Mouse (Mus musculus) adrenal gland, adult (tissue): ENCODE data around the gene Sart1.
"Not testable (repeated sequence)": the region's sequence is repeated elsewhere in the genome, so short reads cannot be mapped to it uniquely, and the experiment has no call there.

Experiments
- DNase-seq, 2 experiments: peaks; one replicate each; pipeline ENCODE4 v3.0.0; 2022 to 2023; ENCODE audit warnings: low spot score in 1 of 2; ENCODE audit not compliant: inconsistent age in 2 of 2

Sart1 gene

GRCm38 (mm10) chr19:5418750-5419466, 30.4 kb upstream of the Sart1 start:
- peak in 1 of 2 experiments; percentile 50 for DNase-seq

GRCm38 (mm10) chr19:5414534-5414957, 26.0 kb upstream of the Sart1 start:
- DNase-seq: peak; percentile 82

- DNase-seq: no peak
Observed at GRCm38 (mm10) chr19:5413840-5414239, 25.3 kb upstream of the Sart1 start.

GRCm38 (mm10) chr19:5411961-5412360, 23.5 kb upstream of the Sart1 start:
- DNase-seq: no peak

- DNase-seq: no peak
Observed at GRCm38 (mm10) chr19:5410641-5411040, 22.1 kb upstream of the Sart1 start.

GRCm38 (mm10) chr19:5409068-5409467, 20.6 kb upstream of the Sart1 start:
- no peak for DNase-seq

- peak; percentile 35 to 83 for DNase-seq
Observed at GRCm38 (mm10) chr19:5408057-5409001, 19.8 kb upstream of the Sart1 start.

- peak; percentile 70 to 88 for DNase-seq
Observed at GRCm38 (mm10) chr19:5407133-5407532, 18.6 kb upstream of the Sart1 start.

- peak; percentile 70 to 86 for DNase-seq
Observed at GRCm38 (mm10) chr19:5406531-5407126, 18.1 kb upstream of the Sart1 start.

- DNase-seq: no peak
Observed at GRCm38 (mm10) chr19:5405924-5406323, 17.4 kb upstream of the Sart1 start.

GRCm38 (mm10) chr19:5402293-5402692, 13.8 kb upstream of the Sart1 start, which contains the start of gene Tsga10ip:
Tsga10ip (minus strand) TSS chr19:5402526.
- DNase-seq: no peak

GRCm38 (mm10) chr19:5401073-5401472, 12.6 kb upstream of the Sart1 start:
- DNase-seq: not testable (repeated sequence)

GRCm38 (mm10) chr19:5395371-5395770, 6.9 kb upstream of the Sart1 start:
- DNase-seq: no peak

- no peak for DNase-seq
Observed at GRCm38 (mm10) chr19:5394168-5394567, 5.7 kb upstream of the Sart1 start.

- peak; percentile 87 to 94 for DNase-seq
Observed at GRCm38 (mm10) chr19:5392892-5393291, 4.4 kb upstream of the Sart1 start.

- DNase-seq: no peak
Observed at GRCm38 (mm10) chr19:5390416-5390815, 1.9 kb upstream of the Sart1 start.

- peak; percentile 53 to 78 for DNase-seq
Observed at GRCm38 (mm10) chr19:5389647-5390046, 1.1 kb upstream of the Sart1 start.

GRCm38 (mm10) chr19:5388011-5388441, 477 bp downstream of the Sart1 start:
- no peak for DNase-seq

GRCm38 (mm10) chr19:5384715-5385114, 3.8 kb downstream of the Sart1 start:
- DNase-seq: no peak

GRCm38 (mm10) chr19:5383326-5383725, 5.2 kb downstream of the Sart1 start:
- DNase-seq: no peak

GRCm38 (mm10) chr19:5377446-5377845, 11.1 kb downstream of the Sart1 start:
- no peak for DNase-seq
